In genomic region chr6:127970120-127970519, GRCm38 (mm10) we compare ENCODE assay signal across 7 mouse cellular contexts.
DNase-seq lines count a peak whose midpoint lies in the region; ATAC-seq lines count a peak whose summit lies in the region.

No protein-coding gene starts in this region.

- H3K36me3 ChIP-seq in hindbrain, embryonic 16.5 days (ENCODE audit: control insufficient read depth, insufficient read depth, low read length): no peaks in the 10 kb centered on the region
- no peaks in the 10 kb centered on the region for H3K36me3 ChIP-seq in midbrain, embryonic 14.5 days (ENCODE audit: control insufficient read depth, insufficient read depth, low read length)

- no peaks in the 10 kb centered on the region for H3K9me3 ChIP-seq in hindbrain, embryonic 16.5 days (ENCODE audit: control insufficient read depth, low read length)
- H3K9me3 ChIP-seq in midbrain, embryonic 14.5 days (ENCODE audit: control insufficient read depth, low read length): no peaks in the 10 kb centered on the region

- no peak overlapping the region for H3K27ac ChIP-seq in hindbrain, embryonic 16.5 days (ENCODE audit: low read depth, low read length)
- H3K27ac ChIP-seq in midbrain, embryonic 14.5 days (replicated peaks; ENCODE audit: low read depth, low read length): no peak overlapping the region

- 6% methylated on average over 7 of the region's 7 CpGs for WGBS in hindbrain, embryonic 16.5 days
- 5% methylated on average over 7 of the region's 7 CpGs for WGBS in midbrain, embryonic 14.5 days

- no peaks in the 10 kb centered on the region for H3K27me3 ChIP-seq in hindbrain, embryonic 16.5 days (replicated peaks; ENCODE audit: control insufficient read depth, insufficient read depth, low read length)
- H3K27me3 ChIP-seq in midbrain, embryonic 14.5 days (ENCODE audit: control insufficient read depth, insufficient read depth, low read length): no peaks in the 10 kb centered on the region

- peak; percentile 94 for DNase-seq in cerebellum, adult 9-10 months
- DNase-seq in left cerebral cortex, adult 8-10 months (ENCODE audit: low spot score in 2 of 2): peak; percentile 50 to 74
- peak; percentile 91 for DNase-seq in midbrain, embryonic 14.5 days
- peak; percentile 34 to 74 for DNase-seq in spleen, postnatal 10 days (ENCODE audit: low spot score in 2 of 2)

- ATAC-seq in activated CD4-positive, CD25-positive, alpha-beta regulatory T cell, adult 4 months: peak; percentile 28
- peak; percentile 69 for ATAC-seq in frontal cortex, adult (ENCODE audit: low TSS enrichment)
- peak; percentile 47; the same call in 1 of the 2 replicates for ATAC-seq in hindbrain, embryonic 16.5 days
- ATAC-seq in midbrain, embryonic 14.5 days (ENCODE audit: low FRiP score, low TSS enrichment): no peak; the same call in 1 of the 2 replicates

- H3K9ac ChIP-seq in hindbrain, embryonic 16.5 days (ENCODE audit: low read depth, low read length): no peak overlapping the region
- H3K9ac ChIP-seq in midbrain, embryonic 14.5 days (replicated peaks; ENCODE audit: low read length): no peak overlapping the region

- peaks cover 17% of the 10 kb centered on the region for H3K4me1 ChIP-seq in hindbrain, embryonic 16.5 days (ENCODE audit: control insufficient read depth, insufficient read depth, low read depth, low read length)
- peaks cover 9% of the 10 kb centered on the region; the same call in 1 of the 2 replicates for H3K4me1 ChIP-seq in midbrain, embryonic 14.5 days (ENCODE audit: control insufficient read depth, insufficient read depth, low read length)

- H3K4me2 ChIP-seq in hindbrain, embryonic 16.5 days (ENCODE audit: low read length): no peak overlapping the region
- no peak overlapping the region for H3K4me2 ChIP-seq in midbrain, embryonic 14.5 days (ENCODE audit: low read length)

- no peak overlapping the region for H3K4me3 ChIP-seq in hindbrain, embryonic 16.5 days (ENCODE audit: low read length)
- no peak overlapping the region for H3K4me3 ChIP-seq in midbrain, embryonic 14.5 days (replicated peaks; ENCODE audit: low read depth, low read length)
